Mouse (Mus musculus): Measurements from ENCODE around the gene Ppfibp2.

DNA sequence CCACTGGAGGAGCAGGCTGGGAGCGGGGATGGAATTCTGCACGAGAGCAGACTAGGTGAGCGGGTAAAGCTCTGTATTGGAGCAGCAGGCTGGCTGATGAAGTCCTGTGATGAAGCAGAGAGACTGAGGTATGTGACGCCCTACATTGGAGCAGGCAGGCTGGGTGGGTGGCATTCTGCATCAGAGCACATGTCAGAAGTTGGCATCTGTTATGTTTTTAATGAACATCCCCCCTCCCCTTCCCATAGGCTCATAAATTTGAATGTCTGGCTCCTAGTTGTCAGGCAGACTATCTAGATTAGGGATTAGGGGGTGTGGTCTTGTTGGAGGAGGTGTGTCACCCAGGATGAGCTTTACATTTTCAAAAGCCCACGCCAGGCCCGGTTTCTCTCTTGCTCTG lies 117.7 kb downstream of the Ppfibp2 start:
- TF ChIP-seq CTCF (IDR thresholded peaks at IDR 0.05; ENCODE audit: control insufficient read depth, insufficient read depth, insufficient read length) (no peak), USF1 (IDR thresholded peaks at IDR 0.05; ENCODE audit: low read depth) (no peak), MYOD1 (IDR thresholded peaks at IDR 0.05; ENCODE audit: control insufficient read depth, insufficient read length, low read depth) (no peak), FOSL1 (IDR thresholded peaks at IDR 0.05; ENCODE audit: insufficient read depth, low read length, poor library complexity, severe bottlenecking) (no peak)
